Mouse (Mus musculus) CH12.LX (cell line): ENCODE results near the gene Aifm3. TPM values are rescaled to one million over a fixed set of nuclear protein-coding genes. Genes with fewer than 3 reads are reported as not detected.

Source experiments
- DNase-seq: peaks from one replicate; pipeline ENCODE4 v3.0.0-alpha.2; 2013; ENCODE audit errors: extremely low read depth
- H3K27ac ChIP-seq: 2 replicates; pipeline ENCODE4 v1.5.1; 2012; ENCODE audit warnings: low read depth, mild to moderate bottlenecking, control low read depth, moderate library complexity; ENCODE audit not compliant: insufficient read depth
- H3K27me3 ChIP-seq: replicated peaks from 2 replicates; pipeline ENCODE3; 2012; ENCODE audit warnings: inconsistent platforms
- H3K36me3 ChIP-seq, 2 experiments: replicated peaks in 1 of 2; 2 replicates each; pipeline versions ENCODE3 to v1.6.1; 2012; ENCODE audit warnings: inconsistent platforms in 1 of 2, low read length in 1 of 2, mild to moderate bottlenecking in 1 of 2, mixed read lengths in 1 of 2, moderate library complexity in 1 of 2; ENCODE audit not compliant: control insufficient read depth in 1 of 2, insufficient read depth in 1 of 2
- H3K4me1 ChIP-seq, 2 experiments: 2 replicates each; pipeline ENCODE4 v1.6.1; 2012; ENCODE audit warnings: inconsistent platforms in 1 of 2, moderate library complexity in 1 of 2; ENCODE audit not compliant: insufficient read depth in 2 of 2, control insufficient read depth in 1 of 2
- H3K4me2 ChIP-seq: 2 replicates; pipeline ENCODE4 v1.6.1; 2012; ENCODE audit warnings: low read depth, mild to moderate bottlenecking, control low read depth; ENCODE audit not compliant: poor library complexity, insufficient read depth, severe bottlenecking
- H3K4me3 ChIP-seq, 3 experiments: fragments of 150-350 bp in 1 of 3; sonication (generic) in 1 of 3; replicated peaks in 1 of 3; 2 replicates each; pipeline versions ENCODE3 to v1.5.1; 2011 to 2012; ENCODE audit warnings: low read depth in 2 of 3, low read length in 2 of 3, mild to moderate bottlenecking in 2 of 3, moderate library complexity in 2 of 3, control low read depth in 1 of 3, improper control_type of control experiment in 1 of 3, inconsistent platforms in 1 of 3, mixed read lengths in 1 of 3; ENCODE audit not compliant: poor library complexity in 1 of 3
- H3K79me2 ChIP-seq: replicated peaks from 2 replicates; pipeline ENCODE4 v1.6.1; 2012; ENCODE audit warnings: mild to moderate bottlenecking, moderate library complexity; ENCODE audit not compliant: control insufficient read depth, poor library complexity, insufficient read depth, severe bottlenecking; ENCODE audit errors: extremely low read depth
- H3K9ac ChIP-seq: 2 replicates; pipeline ENCODE4 v1.6.1; 2012; ENCODE audit warnings: low read depth, mild to moderate bottlenecking, control low read depth, moderate library complexity; ENCODE audit not compliant: insufficient read depth
- H3K9me3 ChIP-seq: replicated peaks from 2 replicates; pipeline ENCODE3; 2012; ENCODE audit warnings: low read length, inconsistent platforms, mixed read lengths
- CHD2 ChIP-seq: IDR thresholded peaks from 2 replicates; pipeline ENCODE4 v1.6.1; 2011; ENCODE audit warnings: low read length, improper control_type of control experiment
- ELF1 ChIP-seq: IDR thresholded peaks from 2 replicates; pipeline ENCODE4 v1.6.1; 2014; ENCODE audit warnings: low read depth, mild to moderate bottlenecking, inconsistent platforms, low read length, improper control_type of control experiment
- ETS1 ChIP-seq: conservative IDR thresholded peaks from 2 replicates; pipeline ENCODE4 v1.6.1; 2012; ENCODE audit warnings: low read depth, mild to moderate bottlenecking, inconsistent platforms, low read length, improper control_type of control experiment, moderate library complexity
- MEF2A ChIP-seq: IDR thresholded peaks from 2 replicates; pipeline ENCODE4 v1.6.1; 2014; ENCODE audit warnings: low read depth, mild to moderate bottlenecking, inconsistent platforms, low read length, improper control_type of control experiment, borderline replicate concordance
- MXI1 ChIP-seq: IDR thresholded peaks from 2 replicates; pipeline ENCODE4 v1.6.1; 2011; ENCODE audit warnings: mild to moderate bottlenecking, low read depth, low read length, improper control_type of control experiment
- RAD21 ChIP-seq: IDR thresholded peaks from 2 replicates; pipeline ENCODE4 v1.6.1; 2011; ENCODE audit warnings: low read depth, mild to moderate bottlenecking, low read length, improper control_type of control experiment, moderate library complexity
- SMC3 ChIP-seq: IDR thresholded peaks from 2 replicates; pipeline ENCODE4 v1.6.1; 2011; ENCODE audit warnings: low read depth, low read length, improper control_type of control experiment
- TCF12 ChIP-seq: IDR thresholded peaks from 2 replicates; pipeline ENCODE4 v1.6.1; 2014; ENCODE audit warnings: low read depth, mild to moderate bottlenecking, inconsistent platforms, low read length, improper control_type of control experiment
- UBTF ChIP-seq: IDR thresholded peaks from 2 replicates; pipeline ENCODE4 v1.6.1; 2012; ENCODE audit warnings: low read depth, mild to moderate bottlenecking, inconsistent platforms, low read length, improper control_type of control experiment, moderate library complexity
- ZKSCAN1 ChIP-seq: IDR thresholded peaks from 2 replicates; pipeline ENCODE4 v1.6.1; 2012; ENCODE audit warnings: low read depth, inconsistent platforms, low read length, improper control_type of control experiment, borderline replicate concordance
- ZMIZ1 ChIP-seq: IDR thresholded peaks from 2 replicates; pipeline ENCODE4 v1.6.1; 2012; ENCODE audit warnings: low read depth, mild to moderate bottlenecking, inconsistent platforms, low read length, improper control_type of control experiment
- dilution Hi-C: fragments of 300-500 bp; cut with MboI; formaldehyde crosslinking; loops from 2 replicates; pipeline ENCODE4 v1.14.3; 2020; ENCODE audit warnings: low sequenced_read_pairs; ENCODE audit not compliant: extremely low pct_unique_long_range_greater_than_20kb, extremely low pct_ligation_motif_present
- in situ Hi-C: fragments of 300-500 bp; cut with MboI; formaldehyde crosslinking; loops from 3 replicates; pipeline ENCODE4 v1.14.3; 2019; ENCODE audit warnings: low sequenced_read_pairs, low pct_ligation_motif_present, low pct_unique_long_range_greater_than_20kb, mixed read lengths
- polyA plus RNA-seq: library from polyadenylated mRNA; unstranded; fragments of >175 nt; gene quantifications from 2 replicates; pipeline ENCODE4 v1.2.1, GENCODE M21; 2012; ENCODE audit warnings: low read depth; ENCODE audit not compliant: insufficient read length
- total RNA-seq, 2 experiments: library from RNA; depleted of rRNA; stranded (reverse); fragments of 300-350 nt in 1 of 2; fragments of >200 nt in 1 of 2; gene quantifications; 2 replicates each; pipeline ENCODE4 v1.2.3; 2012 to 2014

Gene Aifm3
- total and polyA plus RNA-seq, 3 experiments = not detected

DNA sequence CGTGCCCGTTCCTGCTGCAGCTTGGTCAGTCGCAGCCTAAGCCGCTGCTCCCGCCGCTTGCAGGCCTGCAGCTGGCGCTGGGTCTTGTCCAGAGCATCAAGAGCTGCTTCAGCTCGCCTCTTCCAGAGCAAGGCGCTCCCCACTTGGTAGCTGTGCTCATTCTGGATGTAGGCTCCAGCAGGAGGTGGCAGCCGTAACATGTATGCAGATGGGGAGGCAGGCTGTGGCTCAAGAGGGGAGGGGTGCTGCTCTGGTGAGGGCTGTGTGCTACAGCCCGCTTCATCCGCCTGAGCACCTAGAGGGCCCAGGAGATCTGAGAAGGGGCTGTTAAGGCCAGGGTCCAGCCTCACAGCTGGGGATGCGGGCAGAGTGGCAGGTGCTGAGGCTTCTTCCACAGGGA lies 38.9 kb downstream of the Aifm3 start:
- Histone ChIP-seq H3K9me3 (no peaks in the 10 kb centered on the region), H3K27me3 (no peaks in the 10 kb centered on the region), H3K4me1 (peaks cover 7 to 48% of the 10 kb centered on the region in 2 experiments; a peak in 3 of 4 replicates), H3K27ac (0 out of 2 replicates have a peak overlapping the region, but pooled peaks have one; percentile 3), H3K9ac (no peak overlapping the region), H3K4me2 (no peak overlapping the region), H3K36me3 (peaks cover 53 to 57% of the 10 kb centered on the region in 2 experiments), H3K79me2 (peaks cover 11% of the 10 kb centered on the region; the same call in 1 of the 2 replicates), H3K4me3 (peak overlapping the region in 1 of 3 experiments; percentile 1)
- dilution Hi-C loops = no loop called here
- in situ Hi-C loops = no loop called here
- TF ChIP-seq RAD21 (no peak), ZMIZ1 (peak; percentile 26; the same call in 1 of the 2 replicates), TCF12 (no peak), ETS1 (no peak), ELF1 (0 out of 2 replicates have a peak, but pooled peaks have one; percentile 1), MXI1 (no peak)
- peak; percentile 51 for DNase-seq

DNA sequence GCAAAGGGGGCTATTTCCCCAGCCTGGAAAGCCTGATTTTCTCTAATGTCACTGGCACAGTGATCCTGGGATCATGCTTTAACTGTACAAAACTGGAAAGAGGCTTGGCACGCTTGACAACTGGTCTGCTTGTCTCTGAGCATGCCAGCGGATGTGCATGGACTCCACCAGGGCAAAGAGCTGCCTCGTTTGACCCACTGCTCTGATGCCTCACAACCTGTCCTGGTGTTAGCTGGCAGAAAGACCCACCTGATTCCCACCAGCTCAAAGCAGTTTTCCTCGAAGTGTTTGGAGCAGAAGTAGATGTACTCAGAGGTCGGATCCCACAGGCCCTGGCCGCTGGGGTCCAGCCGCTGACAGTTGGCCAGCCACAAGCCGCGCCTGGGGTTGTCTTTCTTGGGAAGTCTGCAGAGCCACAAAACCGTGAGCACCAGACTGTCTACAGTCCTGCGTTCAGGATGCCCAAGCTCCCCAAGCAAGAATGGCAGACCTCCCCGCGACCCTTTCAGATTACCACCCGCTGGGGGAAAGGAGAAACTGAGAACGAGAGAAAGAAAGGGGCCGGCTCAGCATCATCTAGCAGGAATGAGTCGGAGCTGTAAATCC lies 40.7 kb downstream of the Aifm3 start:
- peak; percentile 24 for DNase-seq
- Histone ChIP-seq H3K4me2 (peak overlapping the region; percentile 63), H3K9me3 (no peaks in the 10 kb centered on the region), H3K27ac (peak overlapping the region; percentile 86), H3K9ac (peak overlapping the region; percentile 94), H3K36me3 (peaks cover 38 to 40% of the 10 kb centered on the region in 2 experiments), H3K4me1 (peaks cover 7 to 48% of the 10 kb centered on the region in 2 experiments; a peak in 3 of 4 replicates), H3K27me3 (no peaks in the 10 kb centered on the region), H3K79me2 (peaks cover 11% of the 10 kb centered on the region; the same call in 1 of the 2 replicates), H3K4me3 (peak overlapping the region; percentile 69 to 91 (median 77))
- dilution Hi-C loops (no loop called here), in situ Hi-C loops (loop anchor here (5.0 to 10.0 kb wide), 2 partner anchors 123 to 325 kb away; partner anchors contain the start of genes Pi4ka, Rimbp3, Snap29 and Ube2l3)
- no peak for TF ChIP-seq CHD2
- no peak for TF ChIP-seq ZKSCAN1
- no peak for TF ChIP-seq SMC3
- TF ChIP-seq UBTF = 0 out of 2 replicates have a peak, but pooled peaks have one; percentile 3
- TF ChIP-seq MEF2A = no peak
